9 mouse cellular contexts compared by ENCODE assay signal in genomic region chr14:25185556-25185958, GRCm38 (mm10).
DNase-seq lines count a peak whose midpoint lies in the region; ATAC-seq and TF ChIP-seq lines count a peak whose summit lies in the region.
"Had no signal": no experiment of that assay in that cellular context is flagged by ENCODE, and none has a peak within 500 bp of the region (broad histone marks: within the 10 kb centered on the region; RNA-seq: fewer than 3 reads in every experiment).

No protein-coding gene starts in this region.

- H3K36me3 ChIP-seq in lung, embryonic 14.5 days (ENCODE audit: insufficient read depth): no peaks in the 10 kb centered on the region
- no peaks in the 10 kb centered on the region for H3K36me3 ChIP-seq in heart, embryonic 10.5 days
- no peaks in the 10 kb centered on the region for H3K36me3 ChIP-seq in stomach, postnatal 0 days (ENCODE audit: control insufficient read depth, insufficient read depth, low read length)

- H3K27me3 ChIP-seq in lung, embryonic 14.5 days (ENCODE audit: insufficient read depth, low read length): no peaks in the 10 kb centered on the region
- H3K27me3 ChIP-seq in heart, embryonic 10.5 days (ENCODE audit: insufficient read depth, poor library complexity, severe bottlenecking): peaks cover 13% of the 10 kb centered on the region; the same call in 1 of the 2 replicates
- H3K27me3 ChIP-seq in stomach, postnatal 0 days (ENCODE audit: control insufficient read depth, insufficient read depth, low read length): no peaks in the 10 kb centered on the region

- intact Hi-C loops in left cerebral cortex, postnatal 25 days (cut with DNase I): no loop called here

- peak; percentile 19; the same call in 1 of the 2 replicates for ATAC-seq in lung, embryonic 14.5 days (ENCODE audit: insufficient read depth)
- ATAC-seq in stomach, postnatal 0 days (ENCODE audit: low FRiP score, low TSS enrichment): no peak

- WGBS in lung, embryonic 14.5 days: 46% methylated on average over 10 of the region's 10 CpGs
- WGBS in heart, embryonic 10.5 days: 47% methylated on average over 10 of the region's 10 CpGs
- WGBS in stomach, postnatal 0 days: 56% methylated on average over 10 of the region's 10 CpGs

- no peak overlapping the region for H3K9ac ChIP-seq in lung, embryonic 14.5 days
- H3K9ac ChIP-seq in stomach, postnatal 0 days (ENCODE audit: low read length): no peak overlapping the region

- H3K27ac ChIP-seq in lung, embryonic 14.5 days (ENCODE audit: low read depth): no peak overlapping the region
- H3K27ac ChIP-seq in heart, embryonic 10.5 days: peak overlapping the region; percentile 72
- H3K27ac ChIP-seq in stomach, postnatal 0 days (replicated peaks): no peak overlapping the region; the same call in 1 of the 2 replicates

- no peak for TF ChIP-seq CTCF in lung, embryonic 14.5 days (IDR thresholded peaks at IDR 0.05; ENCODE audit: low read depth)
- TF ChIP-seq CTCF in stomach, postnatal 0 days (IDR thresholded peaks at IDR 0.05; ENCODE audit: low read depth): 0 out of 2 replicates have a peak, but pooled peaks have one; percentile 1

- no peak overlapping the region for H3K4me3 ChIP-seq in lung, embryonic 14.5 days (ENCODE audit: low read depth, low read length)
- H3K4me3 ChIP-seq in heart, embryonic 10.5 days: no peak overlapping the region
- no peak overlapping the region for H3K4me3 ChIP-seq in stomach, postnatal 0 days (ENCODE audit: low read depth, low read length)

- no peak for TF ChIP-seq EP300 in stomach, postnatal 0 days (optimal IDR thresholded peaks at IDR 0.05)

- H3K4me2 ChIP-seq in lung, embryonic 14.5 days: no peak overlapping the region
- H3K4me2 ChIP-seq in stomach, postnatal 0 days (replicated peaks; ENCODE audit: low read depth): no peak overlapping the region

- H3K9me3 ChIP-seq in lung, embryonic 14.5 days (ENCODE audit: low read depth, low read length): no peaks in the 10 kb centered on the region
- no peaks in the 10 kb centered on the region for H3K9me3 ChIP-seq in heart, embryonic 10.5 days
- no peaks in the 10 kb centered on the region for H3K9me3 ChIP-seq in stomach, postnatal 0 days (ENCODE audit: control insufficient read depth, low read length)

- DNase-seq in lung, embryonic 14.5 days: no peak
- no peak for DNase-seq in lung, postnatal 25 days (ENCODE audit: low spot score)
- no peak for DNase-seq in heart, embryonic 10.5 days (ENCODE audit: low spot score)
- peak; percentile 46 to 68 for DNase-seq in kidney, postnatal 36 days
- DNase-seq in stomach, postnatal 0 days (ENCODE audit: low spot score): no peak
- DNase-seq in Muller cell, postnatal 12 days (ENCODE audit: inconsistent ontology term): no peak
- DNase-seq in left cerebral cortex, postnatal 25 days (ENCODE audit: low spot score in 2 of 2): no peak
- DNase-seq in layer of hippocampus, adult 11-12 months (ENCODE audit: low spot score): no peak
- DNase-seq: lung, adult 18-20 months had no signal

- peaks cover 7% of the 10 kb centered on the region for H3K4me1 ChIP-seq in lung, embryonic 14.5 days (ENCODE audit: insufficient read depth)
- H3K4me1 ChIP-seq in heart, embryonic 10.5 days: peaks cover 40% of the 10 kb centered on the region
- H3K4me1 ChIP-seq in stomach, postnatal 0 days (replicated peaks; ENCODE audit: control insufficient read depth, insufficient read depth): no peaks in the 10 kb centered on the region; the same call in 1 of the 2 replicates

Comparison
In these comparisons a context has a peak if more than half of its experiments do, and no peak if none do; other contexts are left out.
1. DNase-seq: peak in kidney, postnatal 36 days (2 of 2); none in lung, embryonic 14.5 days (single experiment), lung, postnatal 25 days (single experiment), heart, embryonic 10.5 days (single experiment), stomach, postnatal 0 days (single experiment), Muller cell, postnatal 12 days (single experiment), left cerebral cortex, postnatal 25 days (0 of 2) and layer of hippocampus, adult 11-12 months (single experiment).